Mouse (Mus musculus) testis, adult 10 weeks (tissue): ENCODE data around the gene Arid1b. TPM values are rescaled to one million over a fixed set of nuclear protein-coding genes. Genes with fewer than 3 reads are reported as not detected.

Source experiments
- polyA plus RNA-seq: library from polyadenylated mRNA; stranded (reverse); fragments of 350-450 nt; fragmentation: Illumina TruSeq; extraction: RNeasy Lipid Tissue Mini Kit (QIAGEN cat#74804); gene quantifications from one replicate; pipeline ENCODE4 v1.2.3, GENCODE M21; 2014; ENCODE audit warnings: low read depth, low replicate concordance

The Arid1b gene
- 2.1 TPM for polyA plus RNA-seq

GRCm38 (mm10) chr17:4993840-4994503 is at the start of gene Arid1b:
TSS of gene Arid1b (plus strand) at chr17:4994332.

